Mouse (Mus musculus) adrenal gland, adult (tissue): ENCODE measurements around the gene Gm45062.

Source experiments
- DNase-seq, 2 experiments: peaks; one replicate each; pipeline ENCODE4 v3.0.0; 2022 to 2023; ENCODE audit warnings: low spot score in 1 of 2; ENCODE audit not compliant: inconsistent age in 2 of 2

Gm45062 gene

GRCm38 (mm10) chr6:8415823-8416222, 156.6 kb downstream of the Gm45062 start:
- DNase-seq, result no peak

DNA sequence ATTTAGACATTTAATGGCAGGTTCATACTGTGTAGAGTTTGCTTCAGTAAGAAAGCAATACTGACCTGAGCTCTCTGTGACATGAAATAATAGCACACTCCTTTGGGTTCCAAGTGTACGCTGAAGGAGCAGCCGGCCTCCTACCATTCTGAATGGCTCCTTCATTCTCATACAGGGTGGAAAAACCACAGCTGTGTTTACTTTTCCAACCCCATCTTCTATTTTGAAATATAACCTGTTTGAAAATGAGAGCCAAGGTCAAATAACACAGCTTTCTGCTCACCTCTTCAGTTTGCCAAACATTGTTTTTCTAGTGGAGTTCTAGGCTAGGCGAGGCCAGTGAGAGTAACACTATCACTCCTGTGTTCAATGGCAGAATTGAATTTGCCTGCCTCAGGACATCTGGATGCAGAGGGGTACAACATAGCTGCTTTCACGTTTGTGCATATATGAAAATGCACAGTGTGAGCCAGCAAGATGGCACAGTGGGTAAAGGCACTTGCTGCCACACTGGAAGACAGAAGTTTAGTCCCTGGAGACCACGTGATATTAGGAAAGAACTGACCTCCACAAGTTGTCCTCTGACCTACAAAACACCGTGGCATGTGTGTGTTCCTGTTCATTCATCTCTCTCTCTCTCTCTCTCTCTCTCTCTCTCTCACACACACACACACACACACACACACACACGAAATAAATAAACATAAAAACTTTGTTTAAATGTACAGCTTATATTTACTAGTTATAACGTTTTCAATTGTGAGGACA, 157.7 kb downstream of the Gm45062 start:
- no peak for DNase-seq

DNA sequence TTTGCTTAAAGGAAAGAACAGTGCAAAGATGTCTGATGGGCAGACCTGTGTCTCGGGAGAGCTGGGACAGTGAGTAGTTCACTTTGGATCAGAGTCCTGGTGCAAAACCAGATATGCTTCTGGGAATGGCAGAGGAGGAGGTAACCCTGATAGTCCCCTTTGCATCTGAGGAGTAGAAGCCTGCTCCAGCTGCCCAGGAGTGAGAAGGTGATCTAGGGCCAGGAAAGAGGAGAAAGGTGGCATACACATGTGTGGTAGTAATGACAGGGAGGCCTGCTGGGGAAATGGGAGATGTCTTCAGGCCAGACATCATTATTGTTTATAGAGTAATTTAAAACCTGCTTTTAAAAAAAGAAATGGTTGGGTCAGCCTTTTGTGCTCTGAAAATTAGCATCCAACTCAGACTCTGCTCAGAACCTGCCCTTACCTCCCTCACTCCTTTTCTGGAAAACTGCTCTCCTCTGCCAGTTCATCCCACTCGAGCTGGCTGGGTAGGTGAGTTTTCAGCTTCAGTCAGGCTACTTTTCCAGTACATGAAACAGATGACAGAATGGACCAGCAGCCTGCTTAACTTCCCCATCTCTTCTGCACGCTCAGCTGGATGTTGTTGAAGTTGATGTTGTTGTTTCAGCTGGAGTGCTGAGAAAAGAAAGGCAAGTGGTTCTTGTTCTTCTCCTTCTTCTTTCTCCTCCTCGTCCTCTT, 160.4 kb downstream of the Gm45062 start:
- no peak for DNase-seq

DNA sequence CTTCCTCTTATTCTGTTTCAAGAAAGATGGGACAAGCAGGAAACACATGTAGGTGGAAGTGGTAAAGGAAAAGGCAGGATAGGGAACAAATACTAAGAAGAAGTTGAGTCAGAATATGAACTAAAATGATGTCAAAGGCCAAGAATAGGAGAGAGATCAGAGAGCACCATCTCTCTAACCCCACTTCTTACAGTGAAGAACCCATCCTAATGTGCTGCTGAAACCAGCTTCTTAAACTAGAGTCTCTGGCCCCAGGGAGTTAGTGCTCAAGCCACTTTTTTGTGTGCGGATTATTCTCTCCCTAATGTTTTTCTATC, 160.9 kb downstream of the Gm45062 start:
- no peak for DNase-seq

DNA sequence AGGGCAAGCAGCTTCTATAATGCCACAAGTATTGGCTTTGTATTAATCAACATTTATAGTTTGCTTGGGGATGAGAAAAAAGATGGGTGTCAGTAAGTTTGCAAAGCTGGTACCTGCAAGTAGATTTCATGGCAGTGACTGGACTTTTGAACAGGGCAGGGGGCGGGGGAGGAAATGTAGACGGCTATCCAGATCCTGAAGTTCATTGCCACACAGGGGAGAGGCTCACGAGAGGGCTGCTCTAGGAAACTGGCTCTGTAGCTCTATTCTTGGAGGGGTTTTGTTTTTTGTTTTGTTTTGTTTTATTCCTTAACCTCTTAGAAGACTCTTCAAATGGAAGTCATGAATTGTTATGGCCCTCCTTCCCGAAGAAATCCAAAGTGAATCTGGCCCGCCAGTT, 162.2 kb downstream of the Gm45062 start:
- no peak for DNase-seq

- no peak for DNase-seq
Observed at GRCm38 (mm10) chr6:8421959-8422581, 162.8 kb downstream of the Gm45062 start.

DNA sequence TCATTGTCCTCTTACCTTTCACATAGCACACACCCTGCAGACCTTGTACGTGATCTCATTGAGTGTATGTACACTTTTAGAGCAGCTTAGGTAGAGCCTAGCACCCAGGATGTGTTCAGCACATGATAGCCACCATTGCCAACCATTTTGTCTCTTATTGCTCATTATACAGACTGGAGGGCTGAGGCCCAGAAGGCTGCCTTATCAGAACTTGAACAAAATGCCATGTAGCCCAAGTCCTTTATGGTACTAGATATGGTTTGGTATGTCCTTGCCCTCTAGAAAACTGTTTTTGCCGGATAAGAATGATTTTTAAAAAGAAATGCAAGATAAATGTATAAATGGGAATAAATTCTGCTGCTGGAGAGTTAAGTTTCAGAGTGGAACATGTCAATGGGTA, 163.9 kb downstream of the Gm45062 start:
- DNase-seq, result no peak

GRCm38 (mm10) chr6:8427692-8428091, 168.4 kb downstream of the Gm45062 start:
- no peak for DNase-seq

- no peak for DNase-seq
Observed at GRCm38 (mm10) chr6:8430610-8431234, 171.5 kb downstream of the Gm45062 start.

DNA sequence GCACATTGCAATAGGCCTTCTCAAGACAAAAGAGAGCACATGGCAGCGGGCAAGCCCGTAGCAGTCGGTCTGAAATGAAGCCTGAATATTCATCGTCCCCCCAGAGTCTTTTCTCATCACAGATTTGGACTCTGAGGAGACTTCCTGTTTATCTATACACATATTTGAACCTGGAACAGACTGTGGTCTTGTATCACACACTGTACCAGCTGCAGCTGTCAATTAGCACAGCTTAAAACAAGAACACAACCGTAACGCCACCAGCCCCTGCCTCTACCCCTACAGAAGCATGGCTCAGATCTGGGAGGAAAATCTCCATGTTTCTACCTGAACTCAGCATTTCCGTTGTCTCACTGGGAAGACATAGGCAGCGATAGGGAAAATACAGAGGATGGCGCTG, 173.9 kb downstream of the Gm45062 start:
- no peak for DNase-seq

DNA sequence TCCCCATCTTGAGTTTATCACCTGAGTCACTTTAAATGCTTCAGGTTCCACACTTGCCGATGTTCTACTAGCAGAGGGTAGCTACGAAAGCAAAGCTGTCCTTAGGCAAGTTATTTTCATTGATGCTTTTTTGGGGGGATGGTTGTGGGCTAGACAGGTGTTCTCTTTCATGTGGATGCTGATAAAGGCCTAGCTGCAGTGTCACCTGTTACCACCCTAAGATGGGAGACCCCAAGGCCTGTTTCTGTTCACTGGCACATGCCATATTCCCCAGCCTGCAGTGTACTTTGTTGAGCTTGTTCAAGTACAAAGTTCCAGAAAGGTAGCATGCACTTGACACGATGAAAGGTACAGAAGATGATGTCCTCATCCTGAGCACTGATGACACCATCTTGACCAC, 178.7 kb downstream of the Gm45062 start:
- no peak for DNase-seq

DNA sequence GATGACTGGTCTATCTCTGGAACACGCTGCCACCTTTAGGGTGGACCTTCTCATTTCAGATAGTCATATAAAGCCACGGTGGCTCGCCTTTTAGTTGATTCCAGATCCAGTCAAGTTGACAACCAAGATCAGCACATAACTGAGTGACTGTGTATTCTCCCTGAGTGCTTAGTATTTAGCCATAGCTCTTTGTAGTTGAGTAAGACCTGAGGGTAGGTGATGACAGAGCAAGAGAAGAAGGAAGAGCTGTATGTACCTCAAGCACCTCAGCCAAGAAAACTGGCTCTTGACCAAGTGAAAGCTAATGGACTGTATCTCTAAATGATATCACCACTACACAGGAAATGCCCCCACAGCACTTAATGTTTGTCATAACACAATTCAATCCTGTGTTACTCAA, 182.6 kb downstream of the Gm45062 start:
- DNase-seq, result no peak

DNA sequence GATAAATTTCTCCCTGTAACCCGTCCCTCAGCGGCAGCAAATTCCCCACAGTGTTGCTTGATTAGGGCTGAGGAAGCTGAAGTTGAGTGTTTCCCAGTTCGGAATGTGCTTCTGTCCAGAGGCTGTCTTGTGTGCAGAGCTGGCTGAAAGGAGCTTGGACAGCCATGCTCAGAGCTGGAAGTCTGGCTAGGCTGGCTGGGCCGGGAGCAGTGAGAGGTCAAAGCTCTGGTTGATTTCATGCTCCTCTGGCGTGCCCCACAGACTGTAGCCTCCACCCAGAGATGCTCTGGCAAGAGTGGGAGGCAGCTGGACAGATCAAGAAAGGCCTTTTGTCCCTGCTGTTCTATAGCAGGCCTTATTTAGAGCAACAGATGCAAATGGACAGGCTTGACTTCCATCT, 187.5 kb downstream of the Gm45062 start:
- DNase-seq, result peak in 1 of 2 experiments; percentile 23

DNA sequence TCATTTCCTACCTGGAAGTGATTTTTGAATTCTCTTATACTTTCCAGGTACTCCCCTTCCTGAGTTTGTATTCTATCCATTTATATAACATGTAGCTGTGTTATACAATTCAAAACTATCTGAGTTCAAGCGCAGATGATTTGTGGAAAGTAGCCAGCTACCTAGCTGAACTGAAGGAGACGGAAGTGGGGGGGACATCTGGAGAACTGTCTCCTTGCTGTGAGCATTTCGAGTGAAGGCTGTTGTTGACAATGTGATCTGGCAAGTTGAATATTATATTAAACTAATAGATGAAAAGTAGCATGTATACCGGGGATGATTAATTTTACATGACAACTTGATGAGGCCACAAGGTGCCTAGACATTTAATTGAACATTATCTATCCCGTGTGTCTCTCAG, 196.3 kb downstream of the Gm45062 start:
- no peak for DNase-seq

- no peak for DNase-seq
Observed at GRCm38 (mm10) chr6:8458596-8458995, 199.3 kb downstream of the Gm45062 start.

GRCm38 (mm10) chr6:8462447-8462846, 203.2 kb downstream of the Gm45062 start:
- no peak for DNase-seq

- no peak for DNase-seq
Observed at GRCm38 (mm10) chr6:8465388-8465787, 206.1 kb downstream of the Gm45062 start.

GRCm38 (mm10) chr6:8465985-8466384, 206.7 kb downstream of the Gm45062 start:
- DNase-seq, result no peak

- DNase-seq, result no peak
Observed at GRCm38 (mm10) chr6:8467667-8468337, 208.6 kb downstream of the Gm45062 start.

GRCm38 (mm10) chr6:8469918-8470317, 210.7 kb downstream of the Gm45062 start:
- no peak for DNase-seq

DNA sequence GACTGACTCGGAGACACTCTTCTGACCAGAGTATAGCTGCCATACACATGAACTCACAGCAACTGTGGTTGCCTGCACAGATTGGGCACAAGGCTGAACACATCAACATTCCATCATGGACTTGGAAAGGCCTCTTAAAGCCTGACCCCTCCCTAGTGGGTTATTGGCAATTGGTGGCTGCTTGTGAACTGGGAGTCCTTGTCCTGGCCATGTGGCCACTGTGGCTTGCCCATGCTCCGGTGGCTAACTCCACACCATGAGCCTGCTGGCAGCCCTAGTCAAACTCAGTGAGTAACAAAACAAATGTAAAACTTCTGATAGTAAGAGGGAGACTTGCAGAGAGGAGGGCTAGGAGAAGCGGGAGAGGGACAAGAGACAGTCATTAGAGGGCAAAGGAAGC, 212.9 kb downstream of the Gm45062 start:
- no peak for DNase-seq
